Mouse (Mus musculus): ENCODE results near the gene Abcc4.

Abcc4 gene

GRCm38 (mm10) chr14:118635493-118636183, 70.4 kb downstream of the Abcc4 start:
- peak; percentile 51 to 60 for DNase-seq

GRCm38 (mm10) chr14:118629649-118630048, 76.4 kb downstream of the Abcc4 start:
- no peak for DNase-seq

GRCm38 (mm10) chr14:118621449-118621789, 84.6 kb downstream of the Abcc4 start:
- DNase-seq = no peak

- DNase-seq = no peak
Measured at GRCm38 (mm10) chr14:118620773-118621448, 85.1 kb downstream of the Abcc4 start.

GRCm38 (mm10) chr14:118616698-118617311, 89.2 kb downstream of the Abcc4 start:
- DNase-seq = peak; percentile 60 to 70

GRCm38 (mm10) chr14:118613734-118614133, 92.3 kb downstream of the Abcc4 start:
- no peak for DNase-seq

GRCm38 (mm10) chr14:118611714-118612113, 94.3 kb downstream of the Abcc4 start:
- DNase-seq = no peak

GRCm38 (mm10) chr14:118610786-118611185, 95.2 kb downstream of the Abcc4 start:
- no peak for DNase-seq

- no peak for DNase-seq
Measured at GRCm38 (mm10) chr14:118608816-118609465, 97.1 kb downstream of the Abcc4 start.

- DNase-seq = no peak
Measured at GRCm38 (mm10) chr14:118608317-118608716, 97.7 kb downstream of the Abcc4 start.

GRCm38 (mm10) chr14:118606476-118606875, 99.5 kb downstream of the Abcc4 start:
- no peak for DNase-seq

- DNase-seq = no peak
Measured at GRCm38 (mm10) chr14:118604903-118605302, 101.1 kb downstream of the Abcc4 start.

- no peak for DNase-seq
Measured at GRCm38 (mm10) chr14:118602031-118602430, 104.0 kb downstream of the Abcc4 start.

- no peak for DNase-seq
Measured at GRCm38 (mm10) chr14:118600746-118601145, 105.3 kb downstream of the Abcc4 start.

- no peak for DNase-seq
Measured at GRCm38 (mm10) chr14:118598757-118599156, 107.3 kb downstream of the Abcc4 start.

- no peak for DNase-seq
Measured at GRCm38 (mm10) chr14:118594463-118594862, 111.6 kb downstream of the Abcc4 start.

GRCm38 (mm10) chr14:118591477-118592403, 114.3 kb downstream of the Abcc4 start:
- DNase-seq = peak; percentile 69 to 71

- no peak for DNase-seq
Measured at GRCm38 (mm10) chr14:118582333-118582941, 123.6 kb downstream of the Abcc4 start.

GRCm38 (mm10) chr14:118581673-118582072, 124.3 kb downstream of the Abcc4 start:
- no peak for DNase-seq

GRCm38 (mm10) chr14:118579013-118579728, 126.8 kb downstream of the Abcc4 start:
- DNase-seq = no peak

GRCm38 (mm10) chr14:118577895-118578294, 128.1 kb downstream of the Abcc4 start:
- DNase-seq = no peak

Data from cerebellum, postnatal 36 days (tissue).